Mouse (Mus musculus): ENCODE results near the gene Krr1. TPM values are rescaled to one million over a fixed set of nuclear protein-coding genes. Genes with fewer than 3 reads are reported as not detected.
"Not testable (repeated sequence)": the region's sequence is repeated elsewhere in the genome, so short reads cannot be mapped to it uniquely, and the experiment has no call there.

The Krr1 gene
- total RNA-seq, 1 experiment from 2014 or later: 51.7 TPM

DNA sequence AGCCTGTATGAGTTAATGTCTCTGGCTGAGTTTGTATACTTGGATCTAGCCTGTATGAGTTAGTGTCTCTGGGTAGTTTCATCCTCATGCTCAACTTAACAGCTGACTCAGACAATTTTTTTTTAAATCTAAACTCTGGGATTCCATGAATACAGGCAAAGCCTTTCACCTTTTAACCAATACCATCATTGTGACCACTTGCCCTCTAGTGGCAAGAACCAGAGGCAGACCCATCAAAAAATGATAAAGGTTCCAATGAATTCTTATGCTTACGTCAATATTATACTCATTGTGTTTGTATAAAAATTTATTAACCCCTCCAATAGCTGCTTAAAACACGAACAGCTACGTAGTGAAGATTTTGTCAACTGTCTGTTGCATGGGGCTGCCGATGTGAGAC is 6.1 kb upstream of the Krr1 start:
- peak; percentile 68; the same call in 1 of the 2 replicates for ATAC-seq (replicated peaks; ENCODE audit: low read depth, poor library complexity, severe bottlenecking)

GRCm38 (mm10) chr10:111971929-111972328 is 535 bp upstream of the Krr1 start:
- ATAC-seq (replicated peaks; ENCODE audit: low read depth, poor library complexity, severe bottlenecking): no peak

DNA sequence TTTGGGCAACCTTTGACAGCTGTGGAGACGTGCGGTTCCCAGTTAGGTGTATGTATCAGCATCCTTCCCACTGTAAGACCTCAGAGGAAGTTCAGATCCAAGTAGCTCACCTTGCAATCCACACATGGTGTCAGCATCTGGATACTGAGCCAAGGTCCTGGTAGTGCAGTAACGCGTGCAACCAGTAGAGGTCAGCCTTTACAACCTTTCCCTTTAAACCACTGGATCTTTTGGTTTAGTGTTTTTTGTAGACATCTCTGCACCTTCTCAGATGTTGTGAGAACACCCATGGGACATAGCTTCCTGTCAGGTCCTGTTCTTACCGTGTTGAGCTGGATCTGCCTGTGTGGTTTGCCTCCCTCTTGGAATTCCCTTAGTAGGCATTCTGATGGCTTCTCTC is 5.1 kb downstream of the Krr1 start:
- peak; percentile 81 for ATAC-seq (replicated peaks; ENCODE audit: low read depth, poor library complexity, severe bottlenecking)

DNA sequence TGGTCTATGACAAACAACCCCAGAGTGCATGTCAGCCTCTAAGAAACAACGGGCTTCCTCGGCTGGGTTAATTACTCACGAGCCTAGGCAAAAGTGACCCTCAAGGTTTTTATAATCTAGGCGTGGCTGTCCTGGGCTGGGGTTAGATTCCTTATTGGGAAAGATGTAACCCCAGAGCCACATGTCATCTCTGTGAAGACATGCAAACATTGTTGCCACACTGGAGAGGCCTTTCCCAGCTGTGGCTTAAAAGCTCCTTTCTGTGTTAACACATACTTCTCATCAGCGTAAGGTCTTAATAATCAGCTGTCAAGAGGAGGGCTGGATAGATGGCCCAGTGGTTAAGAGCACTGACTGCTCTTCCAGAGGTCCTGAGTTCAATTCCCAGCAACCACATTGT is 10.6 kb downstream of the Krr1 start:
- no peak for ATAC-seq (replicated peaks; ENCODE audit: low read depth, poor library complexity, severe bottlenecking)

GRCm38 (mm10) chr10:111986453-111986852 is 14.0 kb downstream of the Krr1 start:
- peak; percentile 75 for ATAC-seq (replicated peaks; ENCODE audit: low read depth, poor library complexity, severe bottlenecking)

GRCm38 (mm10) chr10:111995803-111996548 is 23.5 kb downstream of the Krr1 start:
- peak; percentile 27 for ATAC-seq (replicated peaks; ENCODE audit: low read depth, poor library complexity, severe bottlenecking)

GRCm38 (mm10) chr10:111996549-111996904 is 24.1 kb downstream of the Krr1 start:
- ATAC-seq (replicated peaks; ENCODE audit: low read depth, poor library complexity, severe bottlenecking): peak; percentile 59

DNA sequence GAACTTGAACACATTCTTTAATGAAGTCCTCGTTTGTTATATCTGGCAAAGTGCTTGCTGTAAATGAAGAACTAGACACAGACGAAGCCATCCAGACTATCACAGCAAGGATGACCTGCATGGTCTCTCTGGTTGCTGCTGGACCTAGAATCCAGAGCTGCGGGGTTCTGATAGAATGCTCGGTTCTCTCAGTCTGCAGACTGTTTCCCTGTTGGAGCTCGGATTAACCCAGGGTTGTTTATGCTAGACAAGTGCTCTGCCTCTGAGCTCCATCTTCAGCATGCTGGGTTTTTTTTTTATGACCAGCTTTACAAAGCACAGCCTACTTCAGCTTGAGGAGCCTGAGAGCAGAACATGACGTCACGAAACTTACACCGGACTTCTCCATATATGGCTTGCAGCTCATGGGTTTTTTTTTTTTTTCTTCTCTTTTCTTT is 24.5 kb downstream of the Krr1 start:
- peak; percentile 45 for ATAC-seq (replicated peaks; ENCODE audit: low read depth, poor library complexity, severe bottlenecking)

- ATAC-seq (replicated peaks; ENCODE audit: low read depth, poor library complexity, severe bottlenecking): no peak
These were observed 25.2 kb downstream of the Krr1 start for GRCm38 (mm10) chr10:111997671-111998070.

DNA sequence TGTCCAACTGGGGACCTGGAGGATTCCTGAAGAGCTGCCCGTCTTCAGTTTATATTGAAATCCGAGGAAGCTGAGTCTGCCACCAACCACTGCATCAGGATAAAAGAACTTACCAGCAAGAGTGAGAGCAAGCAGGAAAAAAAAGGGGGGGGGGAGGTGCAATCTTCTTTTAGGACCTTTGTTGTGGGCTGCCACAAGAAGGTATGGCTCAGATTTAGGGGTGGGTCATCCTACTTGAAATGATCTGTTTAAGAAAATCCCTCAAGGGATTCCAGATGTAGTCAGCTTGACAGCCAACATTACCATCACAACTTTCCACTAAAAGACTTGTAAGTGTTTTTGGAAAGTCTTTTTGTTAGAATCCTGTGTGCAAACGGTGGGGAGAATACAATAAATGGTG is 27.3 kb downstream of the Krr1 start:
- no peak for ATAC-seq (replicated peaks; ENCODE audit: low read depth, poor library complexity, severe bottlenecking)

DNA sequence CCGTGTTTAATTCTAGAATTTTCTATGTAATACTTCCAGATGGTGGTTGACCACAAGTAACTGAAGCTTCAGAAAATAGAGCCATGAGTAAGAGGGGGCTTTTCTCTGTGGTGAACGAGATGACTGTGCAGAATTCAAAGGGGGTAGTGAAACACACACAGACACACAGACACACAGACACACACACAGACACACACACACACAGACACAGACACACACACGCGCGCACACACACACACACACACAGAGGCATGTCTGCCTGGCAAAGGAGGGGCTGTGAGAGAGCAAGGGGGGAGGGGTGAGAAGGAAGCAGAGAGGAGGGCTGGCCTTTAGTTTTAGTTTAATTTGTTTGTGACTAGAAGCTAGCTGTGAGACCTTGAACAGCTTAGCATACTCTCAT is 28.1 kb downstream of the Krr1 start:
- peak; percentile 43 for ATAC-seq (replicated peaks; ENCODE audit: low read depth, poor library complexity, severe bottlenecking)

DNA sequence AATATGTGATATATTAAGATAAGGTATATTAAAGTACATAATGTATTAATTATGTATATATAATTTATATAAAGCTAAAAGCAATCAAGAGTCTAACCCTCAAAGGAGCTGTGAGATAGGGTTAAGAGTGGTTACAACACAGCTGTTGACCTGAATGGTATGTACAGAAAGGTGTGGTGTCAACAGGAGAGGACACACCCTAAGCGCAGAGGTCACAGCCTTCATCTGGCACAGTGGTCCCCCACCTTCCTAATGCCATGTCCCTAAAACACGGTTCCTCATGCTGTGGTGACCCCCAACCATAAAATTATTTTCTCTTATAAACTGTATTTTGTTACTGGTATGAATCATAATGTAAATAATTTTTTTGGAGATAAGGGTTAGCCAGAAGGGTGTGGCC is 28.9 kb downstream of the Krr1 start:
- no peak for ATAC-seq (replicated peaks; ENCODE audit: low read depth, poor library complexity, severe bottlenecking)

DNA sequence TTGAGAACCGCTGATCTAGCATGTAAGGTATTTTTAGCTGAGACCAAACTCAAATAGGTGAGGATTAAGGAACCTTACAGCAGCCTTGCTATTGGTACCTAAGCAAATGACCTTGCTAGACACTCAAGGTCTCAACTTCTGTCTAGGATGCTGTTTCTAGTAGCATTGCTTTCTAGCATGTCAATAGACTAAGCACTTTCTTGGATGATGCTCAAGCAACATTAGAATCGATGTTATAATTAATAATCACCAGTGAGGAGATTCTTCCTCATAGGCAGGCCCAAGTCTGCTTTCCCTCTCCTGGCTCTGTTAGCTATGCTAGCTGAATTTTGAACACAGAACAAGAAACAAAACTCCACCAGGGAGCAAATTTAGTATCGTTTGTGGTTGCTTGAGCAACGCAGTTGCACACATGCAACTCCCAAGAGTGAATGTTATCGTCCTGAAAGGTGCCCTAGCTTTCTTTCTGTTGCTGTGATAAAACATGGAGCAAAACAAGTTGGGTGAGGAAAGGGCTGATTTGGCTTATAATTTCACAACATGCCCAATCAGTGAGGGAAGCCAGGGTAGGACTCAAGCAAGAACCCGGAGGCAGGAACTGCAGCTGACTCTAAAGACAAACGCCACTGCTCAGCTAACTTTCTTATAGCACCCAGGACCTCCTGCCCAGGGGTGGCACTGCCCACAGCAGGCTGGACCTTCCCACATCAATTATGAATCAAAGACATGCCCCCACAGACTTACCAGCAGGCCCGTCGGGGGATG is 29.5 kb downstream of the Krr1 start:
- peak; percentile 31 for ATAC-seq (replicated peaks; ENCODE audit: low read depth, poor library complexity, severe bottlenecking)

GRCm38 (mm10) chr10:112002544-112003215 is 30.2 kb downstream of the Krr1 start, which contains the start of gene Glipr1:
Gene Glipr1 (minus strand): TSS chr10:112002631.
- ATAC-seq (replicated peaks; ENCODE audit: low read depth, poor library complexity, severe bottlenecking): peak; percentile 65

GRCm38 (mm10) chr10:112009511-112009910 is 37.0 kb downstream of the Krr1 start:
- ATAC-seq (replicated peaks; ENCODE audit: low read depth, poor library complexity, severe bottlenecking): not testable (repeated sequence)

GRCm38 (mm10) chr10:112023585-112023984 is 51.1 kb downstream of the Krr1 start:
- ATAC-seq (replicated peaks; ENCODE audit: low read depth, poor library complexity, severe bottlenecking): peak; percentile 72; the same call in 1 of the 2 replicates

DNA sequence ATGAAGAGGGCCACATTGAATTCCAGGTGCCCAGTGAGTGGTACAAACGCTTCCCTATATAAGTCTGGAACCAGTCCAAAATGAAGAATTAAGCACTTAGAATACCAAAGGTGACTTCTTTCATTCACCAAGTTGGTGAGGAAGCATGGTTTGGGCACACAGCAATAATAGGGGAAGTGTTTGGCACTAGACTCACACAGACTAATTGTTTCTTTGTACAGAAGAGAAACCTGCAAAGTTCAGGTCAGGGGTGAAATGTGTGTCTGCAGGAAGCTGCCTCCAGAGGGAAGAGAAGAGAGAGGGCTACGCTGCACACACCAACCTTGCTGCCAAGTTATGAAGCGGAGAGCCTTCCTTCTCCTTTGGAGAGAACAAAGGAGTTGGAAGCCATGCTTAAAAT is 56.2 kb downstream of the Krr1 start:
- 0 out of 2 replicates have a peak, but pooled peaks have one; percentile 29 for ATAC-seq (replicated peaks; ENCODE audit: low read depth, poor library complexity, severe bottlenecking)

Measured in common myeloid progenitor, adult 5-6 weeks (primary cell).